Mouse (Mus musculus): ENCODE results near the gene Phf11c. TPM values are rescaled to one million over a fixed set of nuclear protein-coding genes. Genes with fewer than 3 reads are reported as not detected.

Gene Phf11c
- polyA plus RNA-seq (2014; fragmentation: Nextera tagmentation; extraction: Ambion mirVana) = 0.77 and 0.81 TPM in 2 replicates

DNA sequence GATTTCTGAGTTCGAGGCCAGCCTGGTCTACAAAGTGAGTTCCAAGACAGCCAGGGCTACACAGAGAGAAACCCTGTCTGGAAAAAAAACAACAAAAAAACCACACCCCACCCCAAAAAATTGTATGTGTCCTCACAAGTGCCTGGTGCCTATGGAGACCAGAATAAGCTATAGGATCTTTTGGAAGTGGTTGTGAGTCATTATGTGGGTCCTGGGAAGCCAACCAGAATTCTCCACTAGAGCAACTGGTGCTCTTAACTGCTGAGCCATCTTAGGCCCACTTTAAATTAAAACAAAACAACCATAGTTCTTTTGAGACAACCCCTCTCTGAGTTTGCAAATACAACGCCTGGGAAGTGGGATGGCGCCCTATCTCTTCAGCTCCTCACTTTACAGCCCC is at the start of gene Phf11c:
Phf11c (minus strand) TSS at position 101 of the 400 bp plus-strand sequence.
- Histone ChIP-seq H3K4me1 (replicated peaks; ENCODE audit: control insufficient read depth, insufficient read depth, low read length) (no peaks in the 10 kb centered on the region), H3K27me3 (ENCODE audit: control insufficient read depth, insufficient read depth, low read length) (no peaks in the 10 kb centered on the region), H3K9ac (ENCODE audit: low read depth, low read length) (no peak within 1 kb of the TSS), H3K36me3 (ENCODE audit: control insufficient read depth, insufficient read depth, low read length) (no peaks in the 10 kb centered on the region), H3K4me3 (ENCODE audit: low read depth, low read length) (no peak within 1 kb of the TSS), H3K9me3 (ENCODE audit: control insufficient read depth, low read length) (no peaks in the 10 kb centered on the region), H3K27ac (ENCODE audit: low read depth, low read length) (no peak within 1 kb of the TSS), H3K4me2 (replicated peaks; ENCODE audit: low read depth, low read length) (no peak within 1 kb of the TSS)
- DNase-seq (ENCODE audit: low spot score) (no peak), ATAC-seq (ENCODE audit: low FRiP score) (no peak)
- WGBS = 94% methylated on average over 3 of the region's 3 CpGs

DNA sequence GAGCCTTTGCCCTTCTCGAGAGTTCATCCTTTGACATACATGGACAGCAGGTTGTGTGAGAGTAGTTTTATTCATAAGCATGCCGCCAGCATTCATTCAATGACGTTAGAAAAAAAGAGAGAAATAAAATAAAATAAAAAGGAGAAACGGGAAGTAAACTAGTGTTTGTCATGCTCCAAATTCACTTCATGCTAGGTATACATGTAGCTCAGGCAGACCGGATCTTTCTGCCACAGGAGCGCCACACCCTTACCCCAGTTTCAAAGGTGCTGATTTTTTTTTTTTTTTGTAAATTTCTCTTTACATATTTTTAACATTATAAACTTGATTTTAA is 46.3 kb upstream of the Phf11c start:
- no peaks in the 10 kb centered on the region for H3K27me3 ChIP-seq (ENCODE audit: control insufficient read depth, insufficient read depth, low read length)
- no peaks in the 10 kb centered on the region for H3K4me1 ChIP-seq (replicated peaks; ENCODE audit: control insufficient read depth, insufficient read depth, low read length)
- H3K27ac ChIP-seq (ENCODE audit: low read depth, low read length) = no peak overlapping the region; the same call in 1 of the 2 replicates
- peak overlapping the region; percentile 74 for H3K9ac ChIP-seq (ENCODE audit: low read depth, low read length)
- no peaks in the 10 kb centered on the region for H3K9me3 ChIP-seq (ENCODE audit: control insufficient read depth, low read length)
- no peaks in the 10 kb centered on the region for H3K36me3 ChIP-seq (ENCODE audit: control insufficient read depth, insufficient read depth, low read length)
- WGBS = 17% methylated on average over 6 of the region's 6 CpGs
- no peak for DNase-seq (ENCODE audit: low spot score)
- peak overlapping the region; percentile 75 for H3K4me2 ChIP-seq (replicated peaks; ENCODE audit: low read depth, low read length)
- H3K4me3 ChIP-seq (ENCODE audit: low read depth, low read length) = peak overlapping the region; percentile 64
- ATAC-seq (ENCODE audit: low FRiP score) = no peak

GRCm38 (mm10) chr14:59440558-59441471 is 45.6 kb upstream of the Phf11c start, which contains the start of the genes Setdb2 and Cab39l:
Gene Setdb2 (minus strand): TSS chr14:59440884.
Gene Cab39l (plus strand): TSS chr14:59440972.
- Histone ChIP-seq H3K27ac (ENCODE audit: low read depth, low read length) (peak within 1 kb of the TSS; percentile 54), H3K4me3 (ENCODE audit: low read depth, low read length) (peak within 1 kb of the TSS; percentile 64), H3K36me3 (ENCODE audit: control insufficient read depth, insufficient read depth, low read length) (no peaks in the 10 kb centered on the region), H3K9ac (ENCODE audit: low read depth, low read length) (peak within 1 kb of the TSS; percentile 74), H3K4me2 (replicated peaks; ENCODE audit: low read depth, low read length) (peak within 1 kb of the TSS; percentile 75), H3K27me3 (ENCODE audit: control insufficient read depth, insufficient read depth, low read length) (no peaks in the 10 kb centered on the region), H3K9me3 (ENCODE audit: control insufficient read depth, low read length) (no peaks in the 10 kb centered on the region), H3K4me1 (replicated peaks; ENCODE audit: control insufficient read depth, insufficient read depth, low read length) (no peaks in the 10 kb centered on the region)
- peak; percentile 92 for DNase-seq (ENCODE audit: low spot score)
- ATAC-seq (ENCODE audit: low FRiP score) = peak; percentile 100
- under 1% methylated on average over 64 of the region's 66 CpGs for WGBS

GRCm38 (mm10) chr14:59440039-59440438 is 44.9 kb upstream of the Phf11c start:
- Histone ChIP-seq H3K4me1 (replicated peaks; ENCODE audit: control insufficient read depth, insufficient read depth, low read length) (no peaks in the 10 kb centered on the region), H3K36me3 (ENCODE audit: control insufficient read depth, insufficient read depth, low read length) (no peaks in the 10 kb centered on the region), H3K9me3 (ENCODE audit: control insufficient read depth, low read length) (no peaks in the 10 kb centered on the region), H3K27ac (ENCODE audit: low read depth, low read length) (no peak overlapping the region), H3K9ac (ENCODE audit: low read depth, low read length) (peak overlapping the region; percentile 74), H3K27me3 (ENCODE audit: control insufficient read depth, insufficient read depth, low read length) (no peaks in the 10 kb centered on the region), H3K4me3 (ENCODE audit: low read depth, low read length) (peak overlapping the region; percentile 64), H3K4me2 (replicated peaks; ENCODE audit: low read depth, low read length) (peak overlapping the region; percentile 47)
- ATAC-seq (ENCODE audit: low FRiP score) (no peak), DNase-seq (ENCODE audit: low spot score) (no peak)
- WGBS = 18% methylated on average over 7 of the region's 7 CpGs

- H3K4me3 ChIP-seq (ENCODE audit: low read depth, low read length) = no peak overlapping the region
- WGBS = 90% methylated on average over 2 of the region's 2 CpGs
- H3K36me3 ChIP-seq (ENCODE audit: control insufficient read depth, insufficient read depth, low read length) = no peaks in the 10 kb centered on the region
- H3K27me3 ChIP-seq (ENCODE audit: control insufficient read depth, insufficient read depth, low read length) = no peaks in the 10 kb centered on the region
- ATAC-seq (ENCODE audit: low FRiP score) = no peak
- no peak overlapping the region for H3K27ac ChIP-seq (ENCODE audit: low read depth, low read length)
- no peak overlapping the region for H3K4me2 ChIP-seq (replicated peaks; ENCODE audit: low read depth, low read length)
- no peak for DNase-seq (ENCODE audit: low spot score)
- H3K4me1 ChIP-seq (replicated peaks; ENCODE audit: control insufficient read depth, insufficient read depth, low read length) = no peaks in the 10 kb centered on the region
- no peak overlapping the region for H3K9ac ChIP-seq (ENCODE audit: low read depth, low read length)
- no peaks in the 10 kb centered on the region for H3K9me3 ChIP-seq (ENCODE audit: control insufficient read depth, low read length)
Observed at GRCm38 (mm10) chr14:59438505-59438904, 43.3 kb upstream of the Phf11c start.

DNA sequence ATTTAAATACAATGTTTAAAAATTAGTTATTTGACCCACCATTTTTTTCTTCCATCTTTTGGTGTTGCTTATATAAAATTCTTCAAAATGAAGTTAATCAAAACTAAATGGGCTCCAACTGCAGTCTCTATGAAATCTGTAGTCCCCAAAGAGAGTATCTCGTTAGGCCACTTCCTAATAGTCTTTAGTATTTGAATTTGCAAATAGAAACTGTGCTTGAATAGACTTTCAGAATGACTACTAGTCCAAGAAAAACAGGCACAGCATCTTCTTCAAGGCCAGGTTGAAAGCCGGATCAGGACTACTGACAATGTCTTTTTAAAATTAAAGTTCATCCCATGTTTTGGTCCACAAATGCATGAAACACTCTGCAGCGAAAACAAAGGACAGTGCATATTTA is 42.2 kb upstream of the Phf11c start:
- no peak overlapping the region for H3K9ac ChIP-seq (ENCODE audit: low read depth, low read length)
- H3K27me3 ChIP-seq (ENCODE audit: control insufficient read depth, insufficient read depth, low read length) = no peaks in the 10 kb centered on the region
- 93% methylated on average over 3 of the region's 3 CpGs for WGBS

GRCm38 (mm10) chr14:59435206-59435605 is 40.0 kb upstream of the Phf11c start:
- H3K4me3 ChIP-seq (ENCODE audit: low read depth, low read length) = no peak overlapping the region
- no peaks in the 10 kb centered on the region for H3K36me3 ChIP-seq (ENCODE audit: control insufficient read depth, insufficient read depth, low read length)
- no peak overlapping the region for H3K27ac ChIP-seq (ENCODE audit: low read depth, low read length)
- no peak overlapping the region for H3K4me2 ChIP-seq (replicated peaks; ENCODE audit: low read depth, low read length)
- no peak for ATAC-seq (ENCODE audit: low FRiP score)
- H3K9ac ChIP-seq (ENCODE audit: low read depth, low read length) = no peak overlapping the region
- no peaks in the 10 kb centered on the region for H3K27me3 ChIP-seq (ENCODE audit: control insufficient read depth, insufficient read depth, low read length)
- no peaks in the 10 kb centered on the region for H3K4me1 ChIP-seq (replicated peaks; ENCODE audit: control insufficient read depth, insufficient read depth, low read length)
- DNase-seq (ENCODE audit: low spot score) = no peak
- H3K9me3 ChIP-seq (ENCODE audit: control insufficient read depth, low read length) = no peaks in the 10 kb centered on the region

More for the DNA sequence above, 42.2 kb upstream of the Phf11c start:
- DNase-seq (ENCODE audit: low spot score) (no peak), ATAC-seq (ENCODE audit: low FRiP score) (no peak)
- Histone ChIP-seq H3K4me2 (replicated peaks; ENCODE audit: low read depth, low read length) (no peak overlapping the region), H3K4me3 (ENCODE audit: low read depth, low read length) (no peak overlapping the region), H3K4me1 (replicated peaks; ENCODE audit: control insufficient read depth, insufficient read depth, low read length) (no peaks in the 10 kb centered on the region), H3K36me3 (ENCODE audit: control insufficient read depth, insufficient read depth, low read length) (no peaks in the 10 kb centered on the region), H3K27ac (ENCODE audit: low read depth, low read length) (no peak overlapping the region), H3K9me3 (ENCODE audit: control insufficient read depth, low read length) (no peaks in the 10 kb centered on the region)

GRCm38 (mm10) chr14:59433902-59434301 is 38.7 kb upstream of the Phf11c start:
- Histone ChIP-seq H3K27me3 (ENCODE audit: control insufficient read depth, insufficient read depth, low read length) (no peaks in the 10 kb centered on the region), H3K4me2 (replicated peaks; ENCODE audit: low read depth, low read length) (no peak overlapping the region), H3K9ac (ENCODE audit: low read depth, low read length) (no peak overlapping the region), H3K4me1 (replicated peaks; ENCODE audit: control insufficient read depth, insufficient read depth, low read length) (no peaks in the 10 kb centered on the region), H3K4me3 (ENCODE audit: low read depth, low read length) (no peak overlapping the region), H3K27ac (ENCODE audit: low read depth, low read length) (no peak overlapping the region), H3K9me3 (ENCODE audit: control insufficient read depth, low read length) (no peaks in the 10 kb centered on the region), H3K36me3 (ENCODE audit: control insufficient read depth, insufficient read depth, low read length) (no peaks in the 10 kb centered on the region)
- WGBS = 80% methylated on average over 2 of the region's 2 CpGs
- DNase-seq (ENCODE audit: low spot score) (no peak), ATAC-seq (ENCODE audit: low FRiP score) (no peak)

GRCm38 (mm10) chr14:59430556-59430955 is 35.4 kb upstream of the Phf11c start:
- Histone ChIP-seq H3K27me3 (ENCODE audit: control insufficient read depth, insufficient read depth, low read length) (no peaks in the 10 kb centered on the region), H3K36me3 (ENCODE audit: control insufficient read depth, insufficient read depth, low read length) (no peaks in the 10 kb centered on the region), H3K4me1 (replicated peaks; ENCODE audit: control insufficient read depth, insufficient read depth, low read length) (no peaks in the 10 kb centered on the region), H3K4me3 (ENCODE audit: low read depth, low read length) (no peak overlapping the region), H3K9ac (ENCODE audit: low read depth, low read length) (no peak overlapping the region), H3K27ac (ENCODE audit: low read depth, low read length) (no peak overlapping the region), H3K9me3 (ENCODE audit: control insufficient read depth, low read length) (no peaks in the 10 kb centered on the region), H3K4me2 (replicated peaks; ENCODE audit: low read depth, low read length) (no peak overlapping the region)
- no peak for ATAC-seq (ENCODE audit: low FRiP score)
- 85% methylated on average over 1 of the region's 1 CpGs for WGBS
- no peak for DNase-seq (ENCODE audit: low spot score)

All from hindbrain, embryonic 11.5 days (tissue).